Mouse (Mus musculus): ENCODE measurements around the gene Ccnd3. TPM values are rescaled to one million over a fixed set of nuclear protein-coding genes. Genes with fewer than 3 reads are reported as not detected.

Ccnd3 gene
- polyA plus RNA-seq, 1 experiment = 148 TPM

DNA sequence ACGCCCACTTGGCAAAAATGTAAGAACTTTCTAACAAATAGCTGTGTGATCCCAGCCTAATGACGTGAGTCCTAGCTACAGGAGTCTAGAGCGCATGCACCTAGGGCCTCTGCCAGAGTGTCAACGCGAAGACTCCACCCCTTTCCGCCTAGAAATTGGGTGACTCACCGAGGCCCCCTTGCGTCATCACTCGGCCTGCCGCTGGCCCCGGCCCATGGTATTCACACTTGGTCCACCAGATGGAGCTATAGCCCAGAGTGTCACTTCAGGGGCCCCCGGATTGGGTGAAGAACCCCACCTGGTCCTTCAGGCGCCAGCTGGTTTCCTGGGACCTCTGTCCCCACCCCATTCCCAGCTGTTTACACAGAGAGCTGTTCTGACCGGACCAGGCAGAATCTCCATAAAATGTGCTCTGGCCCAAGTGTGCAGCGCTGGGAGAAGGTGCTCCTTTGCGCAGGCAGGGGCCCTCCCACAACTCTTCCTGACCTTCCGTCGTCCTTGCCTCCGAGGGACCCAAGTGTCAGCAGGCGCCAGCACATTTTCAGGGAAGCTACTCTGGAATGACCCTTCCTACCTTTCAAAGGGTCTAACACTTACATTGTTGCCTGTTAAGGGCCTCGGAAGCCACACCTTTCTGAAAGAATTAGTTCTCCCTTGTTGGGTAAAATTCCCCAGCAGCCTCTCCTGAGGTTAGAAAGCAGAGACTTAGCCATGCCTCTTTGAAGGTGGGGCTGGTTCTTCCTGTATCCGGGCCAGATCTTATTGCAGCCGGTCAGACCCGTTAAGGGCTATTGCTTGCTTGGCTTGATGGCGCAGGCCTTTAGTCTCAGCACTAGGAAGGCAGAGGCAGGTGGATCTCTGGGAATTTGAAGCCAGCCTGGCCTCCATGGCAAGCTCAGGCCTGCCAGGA lies 6.5 kb downstream of the Ccnd3 start:
- Histone ChIP-seq H3K4me1 (ENCODE audit: control insufficient read depth, insufficient read depth, low read length) (peaks cover 24% of the 10 kb centered on the region; the same call in 1 of the 2 replicates), H3K27ac (ENCODE audit: insufficient read depth, low read depth, low read length) (peak overlapping the region; percentile 94), H3K4me3 (ENCODE audit: insufficient read depth, low read depth, low read length) (peak overlapping the region; percentile 45), H3K27me3 (replicated peaks; ENCODE audit: control insufficient read depth, insufficient read depth, low read length) (no peaks in the 10 kb centered on the region), H3K36me3 (ENCODE audit: control insufficient read depth, insufficient read depth, low read length) (no peaks in the 10 kb centered on the region)
- peak; percentile 99 for DNase-seq
- TF ChIP-seq POLR2A (IDR thresholded peaks at IDR 0.05; ENCODE audit: low read depth, low read length) = no peak
- peak; percentile 87 for TF ChIP-seq CTCF (conservative IDR thresholded peaks at IDR 0.05; ENCODE audit: insufficient read depth, insufficient read length, low read depth, low read length)
- 4% methylated on average over 25 of the region's 25 CpGs for WGBS

DNA sequence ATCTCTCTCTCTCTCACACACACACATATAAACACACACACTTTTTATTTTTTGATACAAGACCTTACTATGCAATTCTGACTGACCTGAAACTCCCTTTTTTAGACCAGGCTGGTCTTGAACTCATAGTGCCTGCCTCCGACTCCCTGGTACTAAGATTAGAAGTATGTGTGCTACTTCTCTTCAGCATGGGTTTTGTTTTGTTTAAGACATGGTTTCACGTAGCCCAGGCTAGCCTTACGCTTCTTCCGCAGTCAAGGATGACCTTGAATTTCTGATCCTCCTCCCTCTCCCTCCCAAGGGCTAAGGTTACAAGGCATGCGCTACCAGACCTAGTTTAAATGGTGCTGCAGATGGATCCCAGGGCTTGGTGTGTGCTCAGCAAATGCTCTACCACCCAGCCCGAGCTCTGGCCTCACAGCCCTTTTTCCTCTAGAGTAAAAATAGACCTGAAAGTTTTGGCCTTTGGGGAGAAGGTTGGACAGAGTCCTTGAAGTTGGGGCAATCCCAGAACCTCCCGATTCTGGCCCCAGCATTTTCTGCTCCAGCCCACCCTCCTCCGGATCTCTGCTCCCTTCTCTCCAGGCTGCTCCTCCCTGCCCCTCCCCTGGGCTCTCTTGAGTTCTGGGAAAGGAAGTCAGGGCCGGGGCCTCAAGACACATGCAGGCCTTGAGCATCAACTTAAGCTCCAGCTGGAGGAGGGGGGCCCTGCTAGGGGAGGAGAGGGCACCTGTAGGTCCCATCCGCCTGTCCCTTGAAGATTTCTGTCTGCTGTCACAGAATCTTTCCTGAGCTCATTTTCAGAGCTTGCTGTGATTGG lies 8.3 kb downstream of the Ccnd3 start:
- Histone ChIP-seq H3K4me1 (ENCODE audit: control insufficient read depth, insufficient read depth, low read length) (peaks cover 14% of the 10 kb centered on the region; the same call in 1 of the 2 replicates), H3K27ac (ENCODE audit: insufficient read depth, low read depth, low read length) (no peak overlapping the region), H3K4me3 (ENCODE audit: insufficient read depth, low read depth, low read length) (no peak overlapping the region), H3K27me3 (replicated peaks; ENCODE audit: control insufficient read depth, insufficient read depth, low read length) (no peaks in the 10 kb centered on the region), H3K36me3 (ENCODE audit: control insufficient read depth, insufficient read depth, low read length) (no peaks in the 10 kb centered on the region)
- TF ChIP-seq CTCF (conservative IDR thresholded peaks at IDR 0.05; ENCODE audit: insufficient read depth, insufficient read length, low read depth, low read length) (no peak), POLR2A (IDR thresholded peaks at IDR 0.05; ENCODE audit: low read depth, low read length) (no peak)
- DNase-seq = no peak
- WGBS = 65% methylated on average over 10 of the region's 10 CpGs

DNA sequence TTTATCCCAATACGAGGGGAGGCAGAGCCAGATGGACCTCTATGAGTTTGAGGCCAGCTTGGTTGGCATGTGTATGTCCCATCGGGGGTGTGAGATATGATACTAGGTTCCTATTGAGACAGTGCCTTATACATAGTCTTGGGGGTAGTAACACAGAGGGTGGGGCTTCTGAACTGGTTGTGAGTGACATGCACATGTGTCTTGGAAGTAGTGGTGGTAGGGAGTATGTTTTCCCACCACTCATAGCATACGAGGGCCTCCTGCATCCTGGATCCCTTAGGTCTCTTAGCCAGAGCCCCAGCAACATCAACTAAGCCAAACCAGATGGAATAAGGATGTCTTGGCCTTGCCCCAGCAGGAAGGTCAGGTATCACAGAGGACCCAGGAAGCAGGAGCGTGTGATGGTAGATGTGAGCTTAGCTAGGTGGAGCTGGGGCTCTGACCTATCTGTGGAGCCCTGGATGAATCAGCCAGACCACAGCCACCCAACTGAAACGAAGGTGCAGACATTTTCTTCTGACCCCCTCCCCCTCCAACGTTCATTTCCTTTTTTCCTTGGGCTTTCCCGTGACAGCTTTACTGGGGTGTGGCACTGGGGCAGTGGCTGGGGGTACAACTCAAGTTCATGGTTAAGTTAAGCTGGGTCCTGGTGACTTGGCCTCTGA lies 10.5 kb downstream of the Ccnd3 start:
- peaks cover 14% of the 10 kb centered on the region; the same call in 1 of the 2 replicates for H3K4me1 ChIP-seq (ENCODE audit: control insufficient read depth, insufficient read depth, low read length)
- no peaks in the 10 kb centered on the region for H3K27me3 ChIP-seq (replicated peaks; ENCODE audit: control insufficient read depth, insufficient read depth, low read length)
- no peak overlapping the region for H3K27ac ChIP-seq (ENCODE audit: insufficient read depth, low read depth, low read length)
- DNase-seq = no peak
- H3K4me3 ChIP-seq (ENCODE audit: insufficient read depth, low read depth, low read length) = no peak overlapping the region
- WGBS = 78% methylated on average over 7 of the region's 7 CpGs
- no peaks in the 10 kb centered on the region for H3K36me3 ChIP-seq (ENCODE audit: control insufficient read depth, insufficient read depth, low read length)
- no peak for TF ChIP-seq POLR2A (IDR thresholded peaks at IDR 0.05; ENCODE audit: low read depth, low read length)
- TF ChIP-seq CTCF (conservative IDR thresholded peaks at IDR 0.05; ENCODE audit: insufficient read depth, insufficient read length, low read depth, low read length) = no peak

DNA sequence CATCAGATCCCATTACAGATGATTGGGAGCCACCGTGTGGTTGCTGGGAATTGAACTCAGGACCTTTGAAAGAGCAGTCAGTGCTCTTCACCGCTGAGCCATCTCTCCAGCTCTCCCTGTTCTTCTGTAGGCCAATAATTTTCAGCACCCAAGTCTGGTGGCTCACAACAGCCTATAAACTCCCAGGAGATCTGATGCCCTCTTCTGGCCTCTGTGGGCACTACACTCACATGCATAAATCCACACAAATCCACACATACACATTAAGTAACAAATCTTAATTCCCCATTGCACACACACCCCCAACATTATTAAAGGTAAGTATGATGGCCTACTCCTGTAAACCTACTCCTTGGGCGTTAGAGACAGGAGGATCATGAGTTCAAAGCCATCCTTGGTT lies 11.4 kb downstream of the Ccnd3 start:
- H3K4me1 ChIP-seq (ENCODE audit: control insufficient read depth, insufficient read depth, low read length) = peaks cover 11% of the 10 kb centered on the region; the same call in 1 of the 2 replicates
- no peak overlapping the region for H3K27ac ChIP-seq (ENCODE audit: insufficient read depth, low read depth, low read length)
- H3K4me3 ChIP-seq (ENCODE audit: insufficient read depth, low read depth, low read length) = no peak overlapping the region
- TF ChIP-seq POLR2A (IDR thresholded peaks at IDR 0.05; ENCODE audit: low read depth, low read length) (no peak), CTCF (conservative IDR thresholded peaks at IDR 0.05; ENCODE audit: insufficient read depth, insufficient read length, low read depth, low read length) (0 out of 2 replicates have a peak, but pooled peaks have one; percentile 6)
- DNase-seq = no peak
- no peaks in the 10 kb centered on the region for H3K36me3 ChIP-seq (ENCODE audit: control insufficient read depth, insufficient read depth, low read length)
- no peaks in the 10 kb centered on the region for H3K27me3 ChIP-seq (replicated peaks; ENCODE audit: control insufficient read depth, insufficient read depth, low read length)
- 99% methylated on average over 3 of the region's 3 CpGs for WGBS

DNA sequence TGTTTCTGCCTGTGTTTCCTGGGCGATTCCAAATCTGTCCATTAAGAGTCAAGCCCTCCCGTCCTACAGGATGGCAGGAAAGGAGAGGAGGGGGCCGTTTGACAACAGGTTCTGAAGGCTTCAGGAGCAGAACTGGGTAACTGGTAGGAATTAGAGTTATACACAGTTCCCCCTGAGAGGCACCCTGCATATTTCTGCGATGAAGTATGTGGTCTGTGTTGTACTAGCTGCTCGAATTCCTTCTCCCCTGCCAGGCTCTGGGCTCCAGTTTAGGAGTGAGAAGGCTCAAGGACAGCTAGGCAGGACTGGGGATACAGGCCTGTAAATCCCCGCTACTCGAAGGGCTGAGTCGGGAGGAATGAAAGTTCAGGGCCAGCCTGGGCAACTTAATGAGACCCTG lies 13.4 kb downstream of the Ccnd3 start:
- Histone ChIP-seq H3K27ac (ENCODE audit: insufficient read depth, low read depth, low read length) (peak overlapping the region; percentile 13), H3K4me3 (ENCODE audit: insufficient read depth, low read depth, low read length) (no peak overlapping the region), H3K4me1 (ENCODE audit: control insufficient read depth, insufficient read depth, low read length) (no peaks in the 10 kb centered on the region; the same call in 1 of the 2 replicates), H3K36me3 (ENCODE audit: control insufficient read depth, insufficient read depth, low read length) (no peaks in the 10 kb centered on the region), H3K27me3 (replicated peaks; ENCODE audit: control insufficient read depth, insufficient read depth, low read length) (no peaks in the 10 kb centered on the region)
- peak; percentile 35 for DNase-seq
- TF ChIP-seq CTCF (conservative IDR thresholded peaks at IDR 0.05; ENCODE audit: insufficient read depth, insufficient read length, low read depth, low read length) = no peak
- TF ChIP-seq POLR2A (IDR thresholded peaks at IDR 0.05; ENCODE audit: low read depth, low read length) = no peak
- WGBS = 25% methylated on average over 8 of the region's 8 CpGs

DNA sequence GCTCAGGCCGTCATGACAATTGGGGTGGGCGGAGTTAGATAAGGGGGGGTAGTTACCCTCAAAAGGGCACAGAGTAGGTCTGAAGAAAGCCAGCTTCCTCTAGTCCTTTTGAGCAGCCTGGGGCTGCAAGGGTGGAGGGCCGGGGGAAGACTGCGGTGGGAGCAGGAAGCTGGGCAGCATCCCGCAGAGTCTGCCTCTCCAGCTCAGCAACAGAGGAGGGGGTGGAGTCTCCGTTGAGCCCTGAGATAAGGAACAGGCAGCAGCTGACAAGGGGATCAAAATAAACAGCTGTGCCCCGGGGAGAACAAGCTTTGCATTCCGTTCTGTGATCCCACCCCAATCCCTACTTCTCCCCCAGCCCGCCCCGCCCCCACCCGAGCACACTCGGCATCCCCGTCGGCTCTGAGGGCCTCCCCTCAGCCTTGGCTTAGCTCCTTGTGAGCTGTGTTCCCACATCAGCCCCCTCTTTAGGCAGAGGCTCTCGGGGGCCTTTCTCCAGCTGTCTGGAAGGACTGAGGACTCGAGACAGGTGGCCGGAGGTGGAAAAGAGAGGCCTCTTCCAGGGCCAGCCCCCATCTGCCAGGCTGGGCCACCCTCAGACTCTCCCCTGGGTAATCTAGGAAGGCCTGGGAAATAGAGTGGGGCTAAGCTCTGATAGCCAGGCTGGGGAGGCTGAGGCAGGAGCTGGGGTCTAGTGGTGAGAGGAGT lies 16.9 kb downstream of the Ccnd3 start:
- Histone ChIP-seq H3K27ac (ENCODE audit: insufficient read depth, low read depth, low read length) (no peak overlapping the region), H3K36me3 (ENCODE audit: control insufficient read depth, insufficient read depth, low read length) (no peaks in the 10 kb centered on the region), H3K4me1 (ENCODE audit: control insufficient read depth, insufficient read depth, low read length) (no peaks in the 10 kb centered on the region; the same call in 1 of the 2 replicates), H3K27me3 (replicated peaks; ENCODE audit: control insufficient read depth, insufficient read depth, low read length) (no peaks in the 10 kb centered on the region), H3K4me3 (ENCODE audit: insufficient read depth, low read depth, low read length) (peak overlapping the region; percentile 1; the same call in 1 of the 2 replicates)
- 27% methylated on average over 16 of the region's 17 CpGs for WGBS
- TF ChIP-seq CTCF (conservative IDR thresholded peaks at IDR 0.05; ENCODE audit: insufficient read depth, insufficient read length, low read depth, low read length) (no peak), POLR2A (IDR thresholded peaks at IDR 0.05; ENCODE audit: low read depth, low read length) (no peak)
- DNase-seq = peak; percentile 47
